Mouse (Mus musculus) limb, embryonic 15.5 days (tissue): ENCODE measurements around the gene Stkld1. TPM values are rescaled to one million over a fixed set of nuclear protein-coding genes. Genes with fewer than 3 reads are reported as not detected.
A peak's percentile ranks its signal among the peaks of the same experiment; 100 is the strongest.

ENCODE experiments used
- ATAC-seq: fragments of 200-750 bp; cut with Nextera tagmentation; 2 replicates; pipeline ENCODE4 v1.8.0; 2017; ENCODE audit warnings: low read depth, moderate TSS enrichment; ENCODE audit not compliant: insufficient number of reproducible peaks, low FRiP score, low TSS enrichment
- H3K27ac ChIP-seq: fragments of 300-500 bp; sonication (generic); 2 replicates; pipeline ENCODE4 v1.5.1; 2015; ENCODE audit warnings: moderate library complexity, mild to moderate bottlenecking, inconsistent platforms
- H3K27me3 ChIP-seq: fragments of 300-500 bp; sonication (generic); 2 replicates; pipeline ENCODE4 v1.6.1; 2015; ENCODE audit warnings: inconsistent platforms
- H3K36me3 ChIP-seq: fragments of 300-500 bp; sonication (generic); 2 replicates; pipeline ENCODE4 v1.6.1; 2015; ENCODE audit warnings: inconsistent platforms
- H3K4me1 ChIP-seq: fragments of 300-500 bp; sonication (generic); 2 replicates; pipeline ENCODE4 v1.6.1; 2015; ENCODE audit warnings: inconsistent platforms
- H3K4me2 ChIP-seq: fragments of 300-500 bp; sonication (generic); 2 replicates; pipeline ENCODE4 v1.6.1; 2015; ENCODE audit warnings: mild to moderate bottlenecking, inconsistent platforms
- H3K4me3 ChIP-seq: fragments of 300-500 bp; sonication (generic); 2 replicates; pipeline ENCODE4 v1.5.1; 2015; ENCODE audit warnings: mild to moderate bottlenecking, inconsistent platforms
- H3K9ac ChIP-seq: fragments of 300-500 bp; sonication (generic); 2 replicates; pipeline ENCODE4 v1.6.1; 2015; ENCODE audit warnings: inconsistent platforms
- H3K9me3 ChIP-seq: fragments of 300-500 bp; sonication (generic); 2 replicates; pipeline ENCODE4 v1.6.1; 2016; ENCODE audit warnings: inconsistent platforms
- WGBS: fragments of 180-500 bp; shearing (Covaris S2); methylation state at CpG from one replicate; pipeline ENCODE4 v1.1.7; 2015; 5-methylcytosine and 5-hydroxymethylcytosine counted together
- polyA plus RNA-seq: library from polyadenylated mRNA; unstranded; fragments of >200 nt; fragmentation: Nextera tagmentation; extraction: Ambion mirVana; gene quantifications from 2 replicates; pipeline ENCODE4 v1.2.1, GENCODE M21; 2015

The Stkld1 gene
- polyA plus RNA-seq, 1 experiment from 2014 or later: 0.06 TPM

- H3K9ac ChIP-seq: no peak overlapping the region
- no peaks in the 10 kb centered on the region for H3K9me3 ChIP-seq
- ATAC-seq: no peak
- no peak overlapping the region for H3K27ac ChIP-seq
- WGBS: 88% methylated on average over 3 of the region's 3 CpGs
- no peaks in the 10 kb centered on the region for H3K27me3 ChIP-seq
- H3K36me3 ChIP-seq: peaks cover 68% of the 10 kb centered on the region
- peaks cover 30% of the 10 kb centered on the region for H3K4me1 ChIP-seq
- H3K4me2 ChIP-seq: no peak overlapping the region
- no peak overlapping the region for H3K4me3 ChIP-seq
Observed at GRCm38 (mm10) chr2:26919684-26920083, 14.2 kb upstream of the Stkld1 start.

GRCm38 (mm10) chr2:26920190-26920855, 13.5 kb upstream of the Stkld1 start:
- H3K36me3 ChIP-seq: peaks cover 74% of the 10 kb centered on the region
- no peak overlapping the region for H3K4me3 ChIP-seq
- no peak overlapping the region for H3K9ac ChIP-seq
- no peaks in the 10 kb centered on the region for H3K9me3 ChIP-seq
- H3K27me3 ChIP-seq: no peaks in the 10 kb centered on the region
- WGBS: 82% methylated on average over 6 of the region's 6 CpGs
- no peak for ATAC-seq
- no peak overlapping the region for H3K4me2 ChIP-seq
- no peak overlapping the region for H3K27ac ChIP-seq
- peaks cover 25% of the 10 kb centered on the region for H3K4me1 ChIP-seq

- no peak for ATAC-seq
- no peak overlapping the region for H3K27ac ChIP-seq
Observed at GRCm38 (mm10) chr2:26921784-26922183, 12.1 kb upstream of the Stkld1 start.

GRCm38 (mm10) chr2:26927745-26928476, 5.9 kb upstream of the Stkld1 start:
- Histone ChIP-seq H3K9ac (no peak overlapping the region), H3K27me3 (no peaks in the 10 kb centered on the region), H3K9me3 (no peaks in the 10 kb centered on the region), H3K36me3 (peaks cover 84% of the 10 kb centered on the region), H3K4me1 (peaks cover 32% of the 10 kb centered on the region), H3K4me3 (no peak overlapping the region), H3K27ac (no peak overlapping the region), H3K4me2 (no peak overlapping the region)
- no peak for ATAC-seq
- 81% methylated on average over 6 of the region's 6 CpGs for WGBS

More at GRCm38 (mm10) chr2:26921784-26922183, 12.1 kb upstream of the Stkld1 start:
- H3K36me3 ChIP-seq: peaks cover 88% of the 10 kb centered on the region
- H3K9me3 ChIP-seq: no peaks in the 10 kb centered on the region
- WGBS: 70% methylated on average over 9 of the region's 9 CpGs
- no peaks in the 10 kb centered on the region for H3K27me3 ChIP-seq
- peaks cover 16% of the 10 kb centered on the region for H3K4me1 ChIP-seq
- no peak overlapping the region for H3K4me3 ChIP-seq
- H3K4me2 ChIP-seq: no peak overlapping the region
- no peak overlapping the region for H3K9ac ChIP-seq

- H3K4me3 ChIP-seq: no peak overlapping the region
- peaks cover 59% of the 10 kb centered on the region for H3K36me3 ChIP-seq
- no peaks in the 10 kb centered on the region for H3K27me3 ChIP-seq
- no peak overlapping the region for H3K27ac ChIP-seq
- no peak overlapping the region for H3K9ac ChIP-seq
- peaks cover 36% of the 10 kb centered on the region for H3K4me1 ChIP-seq
- 46% methylated on average over 1 of the region's 1 CpGs for WGBS
- no peak for ATAC-seq
- no peaks in the 10 kb centered on the region for H3K9me3 ChIP-seq
- no peak overlapping the region for H3K4me2 ChIP-seq
Observed at GRCm38 (mm10) chr2:26930390-26930789, 3.5 kb upstream of the Stkld1 start.

GRCm38 (mm10) chr2:26932473-26933303, 1.2 kb upstream of the Stkld1 start:
- H3K27me3 ChIP-seq: no peaks in the 10 kb centered on the region
- peaks cover 37% of the 10 kb centered on the region for H3K36me3 ChIP-seq
- H3K4me1 ChIP-seq: peaks cover 36% of the 10 kb centered on the region
- peak overlapping the region; percentile 50 for H3K4me2 ChIP-seq
- H3K27ac ChIP-seq: peak overlapping the region; percentile 94
- under 1% methylated on average over 46 of the region's 49 CpGs for WGBS
- no peaks in the 10 kb centered on the region for H3K9me3 ChIP-seq
- ATAC-seq: peak; percentile 7; the same call in 1 of the 2 replicates
- peak overlapping the region; percentile 100 for H3K9ac ChIP-seq
- H3K4me3 ChIP-seq: peak overlapping the region; percentile 94

- Histone ChIP-seq H3K9me3 (no peaks in the 10 kb centered on the region), H3K9ac (no peak overlapping the region), H3K4me3 (no peak overlapping the region), H3K27ac (no peak overlapping the region), H3K36me3 (peaks cover 14% of the 10 kb centered on the region), H3K27me3 (no peaks in the 10 kb centered on the region), H3K4me2 (no peak overlapping the region), H3K4me1 (peaks cover 23% of the 10 kb centered on the region)
- WGBS: 84% methylated on average over 2 of the region's 2 CpGs
- no peak for ATAC-seq
Observed at GRCm38 (mm10) chr2:26935286-26935685, 1.4 kb downstream of the Stkld1 start.

GRCm38 (mm10) chr2:26936425-26936824, 2.6 kb downstream of the Stkld1 start:
- Histone ChIP-seq H3K4me1 (peaks cover 12% of the 10 kb centered on the region), H3K27ac (no peak overlapping the region), H3K9me3 (no peaks in the 10 kb centered on the region), H3K4me2 (no peak overlapping the region), H3K27me3 (no peaks in the 10 kb centered on the region), H3K36me3 (0 out of 2 replicates have a peak, but pooled peaks cover 3% of the 10 kb centered on the region), H3K9ac (no peak overlapping the region), H3K4me3 (no peak overlapping the region)
- 72% methylated on average over 1 of the region's 1 CpGs for WGBS
- no peak for ATAC-seq

GRCm38 (mm10) chr2:26941539-26941938, 7.7 kb downstream of the Stkld1 start:
- H3K27me3 ChIP-seq: no peaks in the 10 kb centered on the region; the same call in 1 of the 2 replicates
- H3K27ac ChIP-seq: no peak overlapping the region
- WGBS: 38% methylated on average over 5 of the region's 5 CpGs
- H3K4me3 ChIP-seq: no peak overlapping the region
- no peaks in the 10 kb centered on the region for H3K36me3 ChIP-seq
- H3K9me3 ChIP-seq: no peaks in the 10 kb centered on the region
- H3K4me1 ChIP-seq: no peaks in the 10 kb centered on the region
- H3K9ac ChIP-seq: no peak overlapping the region
- ATAC-seq: no peak
- H3K4me2 ChIP-seq: no peak overlapping the region

GRCm38 (mm10) chr2:26943253-26943652, 9.4 kb downstream of the Stkld1 start:
- ATAC-seq: no peak
- Histone ChIP-seq H3K4me3 (no peak overlapping the region), H3K36me3 (0 out of 2 replicates have a peak, but pooled peaks cover 5% of the 10 kb centered on the region), H3K27me3 (no peaks in the 10 kb centered on the region; the same call in 1 of the 2 replicates), H3K9me3 (no peaks in the 10 kb centered on the region), H3K4me2 (no peak overlapping the region), H3K27ac (no peak overlapping the region), H3K4me1 (no peaks in the 10 kb centered on the region), H3K9ac (no peak overlapping the region)
- WGBS: 88% methylated on average over 3 of the region's 3 CpGs

- H3K4me3 ChIP-seq: no peak overlapping the region
- H3K27ac ChIP-seq: no peak overlapping the region
- no peak for ATAC-seq
- H3K4me2 ChIP-seq: no peak overlapping the region
- no peaks in the 10 kb centered on the region for H3K9me3 ChIP-seq
- H3K27me3 ChIP-seq: no peaks in the 10 kb centered on the region
- no peaks in the 10 kb centered on the region for H3K4me1 ChIP-seq
- H3K36me3 ChIP-seq: peaks cover 61% of the 10 kb centered on the region
- 85% methylated on average over 2 of the region's 2 CpGs for WGBS
- H3K9ac ChIP-seq: no peak overlapping the region
Observed at GRCm38 (mm10) chr2:26950411-26950810, 16.6 kb downstream of the Stkld1 start.
